Mouse (Mus musculus): ENCODE measurements at regions not wholly inside any gene's neighbourhood (a gene's known extent, or its start where the extent isn't known, plus 50 kb on each side); places are given as distances from the start of the nearest gene placed in this dataset.
A peak's percentile ranks its signal among the peaks of the same experiment; 100 is the strongest.

- DNase-seq: no peak
These were observed 425.6 kb upstream of the Ubash3b start for GRCm38 (mm10) chr9:41586966-41587570.

- no peak for DNase-seq
These were observed 424.8 kb upstream of the Ubash3b start for GRCm38 (mm10) chr9:41586291-41586690.

GRCm38 (mm10) chr9:41585771-41586170 is 424.3 kb upstream of the Ubash3b start:
- DNase-seq: no peak

GRCm38 (mm10) chr9:41585012-41585411 is 423.5 kb upstream of the Ubash3b start:
- no peak for DNase-seq

- no peak for DNase-seq
These were observed 422.3 kb upstream of the Ubash3b start for GRCm38 (mm10) chr9:41583711-41584329.

GRCm38 (mm10) chr9:41583276-41583675 is 421.8 kb upstream of the Ubash3b start:
- no peak for DNase-seq

- no peak for DNase-seq
These were observed 421.3 kb upstream of the Ubash3b start for GRCm38 (mm10) chr9:41582711-41583236.

- no peak for DNase-seq
These were observed 420.7 kb upstream of the Ubash3b start for GRCm38 (mm10) chr9:41582171-41582570.

GRCm38 (mm10) chr9:41581741-41582140 is 420.2 kb upstream of the Ubash3b start:
- DNase-seq: no peak

- no peak for DNase-seq
These were observed 419.7 kb upstream of the Ubash3b start for GRCm38 (mm10) chr9:41581152-41581551.

- DNase-seq: no peak
These were observed 419.1 kb upstream of the Ubash3b start for GRCm38 (mm10) chr9:41580611-41581041.

GRCm38 (mm10) chr9:41580067-41580466 is 418.6 kb upstream of the Ubash3b start:
- DNase-seq: no peak

GRCm38 (mm10) chr9:41579107-41580014 is 417.9 kb upstream of the Ubash3b start:
- peak; percentile 48 for DNase-seq

- DNase-seq: no peak
These were observed 417.0 kb upstream of the Ubash3b start for GRCm38 (mm10) chr9:41578221-41579106.

GRCm38 (mm10) chr9:41577760-41578159 is 416.3 kb upstream of the Ubash3b start:
- no peak for DNase-seq

- no peak for DNase-seq
These were observed 414.3 kb upstream of the Ubash3b start for GRCm38 (mm10) chr9:41575826-41576225.

- no peak for DNase-seq
These were observed 408.8 kb upstream of the Ubash3b start for GRCm38 (mm10) chr9:41570262-41570661.

GRCm38 (mm10) chr9:41566496-41566895 is 405.0 kb upstream of the Ubash3b start:
- DNase-seq: no peak

- no peak for DNase-seq
These were observed 404.3 kb upstream of the Ubash3b start for GRCm38 (mm10) chr9:41565784-41566183.

GRCm38 (mm10) chr9:41563376-41563775 is 401.9 kb upstream of the Ubash3b start:
- DNase-seq: no peak

GRCm38 (mm10) chr9:41558456-41558855 is 397.0 kb upstream of the Ubash3b start:
- DNase-seq: peak; percentile 8

GRCm38 (mm10) chr9:41556888-41557287 is 395.4 kb upstream of the Ubash3b start:
- DNase-seq: no peak

Data from kidney, adult 11 months (tissue).